ENCODE assay signal across 17 mouse cellular contexts in the genomic region with DNA sequence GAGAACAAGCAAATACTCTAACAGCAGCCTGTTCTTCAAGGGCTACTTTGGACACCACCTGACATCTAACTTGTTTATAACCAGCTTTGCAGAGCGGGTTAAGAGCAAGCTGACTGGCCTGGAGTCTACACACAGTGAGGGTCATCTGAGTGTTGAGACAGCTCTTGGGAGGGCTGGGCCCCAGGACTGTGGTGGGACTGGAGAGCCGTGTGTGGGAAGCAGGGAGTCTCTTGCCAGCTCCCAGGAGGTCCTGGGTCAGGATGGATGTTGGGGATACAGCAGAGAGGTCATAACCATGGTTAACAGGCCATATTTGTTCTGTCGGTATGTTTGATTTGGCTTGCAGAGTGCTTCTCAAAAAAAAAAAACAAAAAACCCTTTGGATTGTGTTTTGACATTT.
"Had no signal": no experiment of that assay in that cellular context is flagged by ENCODE, and none has a peak within 500 bp of the region (broad histone marks: within the 10 kb centered on the region; RNA-seq: fewer than 3 reads in every experiment).

No protein-coding gene starts in this region.

- H3K9me3 ChIP-seq: limb, embryonic 10.5 days; liver, embryonic 15.5 days; midbrain, embryonic 15.5 days; neural tube, embryonic 12.5 days had no signal

- H3K9ac ChIP-seq: liver, embryonic 15.5 days; midbrain, embryonic 15.5 days; neural tube, embryonic 12.5 days had no signal

- H3K27me3 ChIP-seq: liver, embryonic 15.5 days; megakaryocyte, embryonic 14.5 days; midbrain, embryonic 15.5 days; neural tube, embryonic 12.5 days had no signal

- ATAC-seq: intestine, embryonic 16.5 days; lung, postnatal 0 days; midbrain, embryonic 15.5 days had no signal

- DNase-seq: lung, adult 2 months; retina, postnatal 1 day; right cerebral cortex, postnatal 4 days; spleen, adult 18-20 months; thymus, adult 18-20 months; thymus, postnatal 25 days had no signal

- H3K36me3 ChIP-seq: limb, embryonic 10.5 days; liver, embryonic 15.5 days; midbrain, embryonic 15.5 days; neural tube, embryonic 12.5 days had no signal

- H3K4me3 ChIP-seq: left cerebral cortex, adult 2 months; limb, embryonic 10.5 days; liver, embryonic 15.5 days; megakaryocyte, embryonic 14.5 days; midbrain, embryonic 15.5 days; neural tube, embryonic 12.5 days had no signal

- H3K4me1 ChIP-seq: liver, embryonic 15.5 days; megakaryocyte, embryonic 14.5 days; midbrain, embryonic 15.5 days had no signal

- H3K27ac ChIP-seq: left cerebral cortex, adult 2 months; limb, embryonic 10.5 days; liver, embryonic 15.5 days; macrophage; midbrain, embryonic 15.5 days; neural tube, embryonic 12.5 days had no signal

- H3K4me2 ChIP-seq: liver, embryonic 11.5 days; liver, embryonic 15.5 days; midbrain, embryonic 11.5 days; midbrain, embryonic 15.5 days; neural tube, embryonic 12.5 days had no signal
